Mouse (Mus musculus) embryonic facial prominence, embryonic 11.5 days (tissue): ENCODE measurements at regions not wholly inside any gene's neighbourhood (a gene's known extent, or its start where the extent isn't known, plus 50 kb on each side); places are given as distances from the start of the nearest gene placed in this dataset.

ENCODE experiments used
- ATAC-seq: fragments of 200-750 bp; cut with Nextera tagmentation; replicated peaks from 2 replicates; pipeline ENCODE4 v1.8.0; 2017; ENCODE audit warnings: low read depth; ENCODE audit not compliant: insufficient number of reproducible peaks, low FRiP score, low TSS enrichment
- DNase-seq: peaks from one replicate; pipeline ENCODE4 v3.0.0-alpha.2; 2015; ENCODE audit warnings: low spot score
- H3K27ac ChIP-seq: fragments of 300-500 bp; sonication (generic); replicated peaks from 2 replicates; pipeline ENCODE4 v1.5.1; 2014; ENCODE audit warnings: mild to moderate bottlenecking, low read depth, low read length, control low read depth
- H3K27me3 ChIP-seq: fragments of 300-500 bp; sonication (generic); 2 replicates; pipeline ENCODE4 v1.6.1; 2014; ENCODE audit warnings: mild to moderate bottlenecking, low read length, moderate library complexity, mixed read lengths; ENCODE audit not compliant: control insufficient read depth, insufficient read depth
- H3K36me3 ChIP-seq: fragments of 300-500 bp; sonication (generic); replicated peaks from 2 replicates; pipeline ENCODE4 v1.6.1; 2014; ENCODE audit warnings: low read depth, mild to moderate bottlenecking, low read length, moderate library complexity, mixed read lengths; ENCODE audit not compliant: control insufficient read depth, insufficient read depth
- H3K4me1 ChIP-seq: fragments of 300-500 bp; sonication (generic); 2 replicates; pipeline ENCODE4 v1.6.1; 2014; ENCODE audit warnings: low read length, mixed read lengths; ENCODE audit not compliant: control insufficient read depth, insufficient read depth
- H3K4me2 ChIP-seq: fragments of 300-500 bp; sonication (generic); 2 replicates; pipeline ENCODE4 v1.6.1; 2014; ENCODE audit warnings: low read depth, mild to moderate bottlenecking, control low read depth, low read length, moderate library complexity
- H3K4me3 ChIP-seq: fragments of 300-500 bp; sonication (generic); 2 replicates; pipeline ENCODE4 v1.5.1; 2014; ENCODE audit warnings: low read depth, low read length, control low read depth
- H3K9ac ChIP-seq: fragments of 300-500 bp; sonication (generic); replicated peaks from 2 replicates; pipeline ENCODE4 v1.6.1; 2014; ENCODE audit warnings: mild to moderate bottlenecking, control low read depth, low read length
- H3K9me3 ChIP-seq: fragments of 300-500 bp; sonication (generic); replicated peaks from 2 replicates; pipeline ENCODE4 v1.6.1; 2016; ENCODE audit warnings: mild to moderate bottlenecking, low read length, inconsistent platforms, mixed read lengths; ENCODE audit not compliant: control insufficient read depth
- WGBS: fragments of 180-500 bp; shearing (Covaris S2); extraction: QIAGEN DNeasy Blood & Tissue Kit; methylation state at CpG from one replicate; pipeline ENCODE4 v1.1.7; 2014; 5-methylcytosine and 5-hydroxymethylcytosine counted together

- Histone ChIP-seq H3K4me1 (no peaks in the 10 kb centered on the region), H3K9me3 (no peaks in the 10 kb centered on the region), H3K4me2 (no peak overlapping the region), H3K9ac (no peak overlapping the region), H3K27me3 (no peaks in the 10 kb centered on the region), H3K36me3 (no peaks in the 10 kb centered on the region), H3K27ac (no peak overlapping the region), H3K4me3 (no peak overlapping the region)
- no peak for DNase-seq
- no peak for ATAC-seq
- WGBS = 91% methylated on average over 3 of the region's 3 CpGs
Observed at GRCm38 (mm10) chr3:133618491-133618890, 73.6 kb upstream of the Tet2 start.

- Histone ChIP-seq H3K27me3 (no peaks in the 10 kb centered on the region), H3K27ac (no peak overlapping the region), H3K9ac (no peak overlapping the region), H3K4me1 (no peaks in the 10 kb centered on the region), H3K4me2 (no peak overlapping the region), H3K9me3 (no peaks in the 10 kb centered on the region), H3K36me3 (no peaks in the 10 kb centered on the region), H3K4me3 (no peak overlapping the region)
- DNase-seq = no peak
- no peak for ATAC-seq
- 67% methylated on average over 9 of the region's 9 CpGs for WGBS
Observed at GRCm38 (mm10) chr3:133623201-133623744, 78.3 kb upstream of the Tet2 start.

GRCm38 (mm10) chr3:133624079-133624875, 79.3 kb upstream of the Tet2 start:
- DNase-seq (no peak), ATAC-seq (no peak)
- WGBS = 84% methylated on average over 3 of the region's 3 CpGs
- Histone ChIP-seq H3K4me3 (no peak overlapping the region), H3K9ac (no peak overlapping the region), H3K4me2 (no peak overlapping the region), H3K27ac (no peak overlapping the region), H3K36me3 (no peaks in the 10 kb centered on the region), H3K9me3 (no peaks in the 10 kb centered on the region), H3K4me1 (no peaks in the 10 kb centered on the region), H3K27me3 (no peaks in the 10 kb centered on the region)

GRCm38 (mm10) chr3:133625046-133625445, 80.1 kb upstream of the Tet2 start:
- ATAC-seq (no peak), DNase-seq (no peak)
- Histone ChIP-seq H3K9ac (no peak overlapping the region), H3K9me3 (no peaks in the 10 kb centered on the region), H3K27me3 (no peaks in the 10 kb centered on the region), H3K4me3 (no peak overlapping the region), H3K4me2 (no peak overlapping the region), H3K36me3 (no peaks in the 10 kb centered on the region), H3K4me1 (no peaks in the 10 kb centered on the region), H3K27ac (no peak overlapping the region)
- 96% methylated on average over 3 of the region's 3 CpGs for WGBS

- H3K4me1 ChIP-seq = no peaks in the 10 kb centered on the region
- H3K4me2 ChIP-seq = no peak overlapping the region
- no peaks in the 10 kb centered on the region for H3K36me3 ChIP-seq
- ATAC-seq = no peak
- DNase-seq = no peak
- 59% methylated on average over 1 of the region's 1 CpGs for WGBS
- no peaks in the 10 kb centered on the region for H3K9me3 ChIP-seq
- no peak overlapping the region for H3K9ac ChIP-seq
- H3K27me3 ChIP-seq = no peaks in the 10 kb centered on the region
- no peak overlapping the region for H3K4me3 ChIP-seq
- H3K27ac ChIP-seq = no peak overlapping the region
Observed at GRCm38 (mm10) chr3:133626442-133626841, 81.5 kb upstream of the Tet2 start.

DNA sequence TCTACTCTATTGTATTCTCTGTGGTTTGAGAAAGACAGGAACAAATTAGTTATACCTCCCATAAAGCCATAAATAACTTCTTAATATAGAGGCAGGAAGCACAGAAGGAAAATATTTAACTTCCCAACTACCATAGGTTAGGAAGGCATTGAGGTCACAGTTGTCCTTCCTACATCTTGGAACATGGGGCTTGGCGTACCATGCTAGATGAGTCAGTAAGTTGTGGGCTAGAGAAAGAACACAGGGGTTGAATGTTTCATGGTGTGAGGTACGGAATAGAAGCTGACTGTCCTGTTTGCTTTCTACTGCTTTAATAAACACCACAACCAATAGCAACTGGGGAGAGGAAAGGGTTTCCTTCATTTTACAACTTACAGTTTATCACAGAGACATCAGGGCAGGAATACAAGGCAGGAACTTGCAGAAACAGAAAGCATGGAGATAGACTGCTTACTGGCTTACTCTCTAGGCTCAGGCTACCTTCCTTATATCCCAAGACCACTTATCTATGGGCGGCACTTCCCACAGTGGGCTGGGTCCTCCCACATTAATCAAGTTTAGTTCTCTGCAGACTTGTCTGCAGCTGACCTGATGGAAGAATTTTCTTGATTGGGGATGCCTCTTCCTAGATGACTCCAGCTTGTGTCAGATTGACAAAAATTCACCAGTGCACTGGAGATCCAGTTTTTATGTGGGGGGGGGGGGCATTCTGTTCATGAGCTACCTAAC, 82.3 kb upstream of the Tet2 start:
- 91% methylated on average over 3 of the region's 3 CpGs for WGBS
- no peak overlapping the region for H3K9ac ChIP-seq
- H3K36me3 ChIP-seq = no peaks in the 10 kb centered on the region
- DNase-seq (no peak), ATAC-seq (no peak)
- no peaks in the 10 kb centered on the region for H3K27me3 ChIP-seq
- H3K4me3 ChIP-seq = no peak overlapping the region
- no peak overlapping the region for H3K4me2 ChIP-seq
- no peak overlapping the region for H3K27ac ChIP-seq
- H3K9me3 ChIP-seq = no peaks in the 10 kb centered on the region
- H3K4me1 ChIP-seq = no peaks in the 10 kb centered on the region

DNA sequence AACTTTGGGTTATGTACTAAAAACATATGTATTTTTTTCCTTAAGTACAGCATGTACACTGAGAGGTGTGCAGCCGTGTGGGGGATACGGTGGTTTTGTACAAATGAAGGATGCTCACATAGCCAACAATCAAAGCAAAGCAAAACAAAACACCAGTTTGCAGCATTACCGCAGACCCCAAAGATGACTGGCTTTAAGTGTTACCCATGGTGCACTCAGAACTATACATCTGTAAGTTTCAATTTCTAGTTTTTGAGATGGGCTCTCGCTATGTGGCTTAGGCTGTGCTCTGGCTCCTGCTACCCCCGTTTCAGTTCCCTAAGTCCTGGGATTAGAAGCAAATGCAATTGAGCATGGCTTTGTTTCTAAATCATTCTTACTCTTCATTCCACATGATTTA, 89.4 kb upstream of the Tet2 start:
- H3K9me3 ChIP-seq = no peaks in the 10 kb centered on the region
- 88% methylated on average over 5 of the region's 5 CpGs for WGBS
- H3K4me2 ChIP-seq = no peak overlapping the region
- ATAC-seq (no peak), DNase-seq (no peak)
- no peak overlapping the region for H3K27ac ChIP-seq
- H3K36me3 ChIP-seq = no peaks in the 10 kb centered on the region
- no peak overlapping the region for H3K9ac ChIP-seq
- no peak overlapping the region for H3K4me3 ChIP-seq
- H3K4me1 ChIP-seq = no peaks in the 10 kb centered on the region
- no peaks in the 10 kb centered on the region for H3K27me3 ChIP-seq

DNA sequence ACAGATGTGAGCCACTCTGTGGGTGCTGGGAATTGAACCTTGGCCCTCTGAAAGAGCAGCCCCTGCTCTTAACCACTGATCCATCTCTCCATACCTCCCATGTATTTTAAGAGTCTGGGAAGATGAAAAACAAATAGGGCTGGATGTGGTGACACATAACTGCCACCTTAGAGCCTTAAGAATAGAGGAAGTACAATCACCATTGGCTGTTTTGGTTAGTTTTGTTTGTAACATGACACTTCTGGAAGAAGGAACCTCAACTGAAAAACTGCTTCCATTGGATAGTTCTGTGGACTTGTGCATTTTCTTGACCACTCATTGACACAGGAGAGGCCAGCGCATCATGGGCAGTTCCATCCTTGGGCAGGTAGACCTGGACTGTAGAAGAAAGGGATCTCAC, 100.7 kb upstream of the Tet2 start:
- H3K4me1 ChIP-seq = no peaks in the 10 kb centered on the region
- 100% methylated on average over 1 of the region's 1 CpGs for WGBS
- DNase-seq (no peak), ATAC-seq (no peak)
- no peak overlapping the region for H3K4me3 ChIP-seq
- no peaks in the 10 kb centered on the region for H3K36me3 ChIP-seq
- no peak overlapping the region for H3K9ac ChIP-seq
- H3K27me3 ChIP-seq = no peaks in the 10 kb centered on the region
- H3K9me3 ChIP-seq = no peaks in the 10 kb centered on the region
- H3K4me2 ChIP-seq = no peak overlapping the region
- H3K27ac ChIP-seq = no peak overlapping the region
